Mouse (Mus musculus) lung, embryonic 15.5 days (tissue): Measurements from ENCODE around the gene Dhrs3. TPM values are rescaled to one million over a fixed set of nuclear protein-coding genes. Genes with fewer than 3 reads are reported as not detected.

ENCODE experiments used
- ATAC-seq: fragments of 200-750 bp; cut with Nextera tagmentation; 2 replicates; pipeline ENCODE4 v1.8.0; 2017; ENCODE audit warnings: moderate number of reproducible peaks, borderline replicate concordance; ENCODE audit not compliant: low FRiP score, low TSS enrichment; ENCODE audit errors: extremely low read depth
- H3K27ac ChIP-seq: fragments of 300-500 bp; sonication (generic); 2 replicates; pipeline ENCODE4 v1.5.1; 2015; ENCODE audit warnings: moderate library complexity, mild to moderate bottlenecking, inconsistent platforms
- H3K27me3 ChIP-seq: fragments of 300-500 bp; sonication (generic); 2 replicates; pipeline ENCODE4 v1.6.1; 2015; ENCODE audit warnings: inconsistent platforms
- H3K36me3 ChIP-seq: fragments of 300-500 bp; sonication (generic); 2 replicates; pipeline ENCODE4 v1.6.1; 2015; ENCODE audit warnings: inconsistent platforms
- H3K4me1 ChIP-seq: fragments of 300-500 bp; sonication (generic); 2 replicates; pipeline ENCODE4 v1.6.1; 2015; ENCODE audit warnings: inconsistent platforms
- H3K4me2 ChIP-seq: fragments of 300-500 bp; sonication (generic); 2 replicates; pipeline ENCODE4 v1.6.1; 2015; ENCODE audit warnings: inconsistent platforms, mild to moderate bottlenecking, moderate library complexity
- H3K4me3 ChIP-seq: fragments of 300-500 bp; sonication (generic); 2 replicates; pipeline ENCODE4 v1.5.1; 2015; ENCODE audit warnings: mild to moderate bottlenecking, inconsistent platforms
- H3K9ac ChIP-seq: fragments of 300-500 bp; sonication (generic); 2 replicates; pipeline ENCODE4 v1.6.1; 2015; ENCODE audit warnings: inconsistent platforms
- H3K9me3 ChIP-seq: fragments of 300-500 bp; sonication (generic); 2 replicates; pipeline ENCODE4 v1.6.1; 2016; ENCODE audit warnings: inconsistent platforms
- WGBS: fragments of 180-500 bp; shearing (Covaris S2); methylation state at CpG from one replicate; pipeline ENCODE4 v1.1.7; 2015; 5-methylcytosine and 5-hydroxymethylcytosine counted together
- polyA plus RNA-seq: library from polyadenylated mRNA; unstranded; fragments of >200 nt; fragmentation: Nextera tagmentation; extraction: Ambion mirVana; gene quantifications from 2 replicates; pipeline ENCODE4 v1.2.1, GENCODE M21; 2015

The Dhrs3 gene
- polyA plus RNA-seq, 1 experiment from 2014 or later: 53.0 TPM

GRCm38 (mm10) chr4:144961232-144961631, 68.6 kb downstream of the Dhrs3 start:
- no peaks in the 10 kb centered on the region for H3K9me3 ChIP-seq
- H3K4me1 ChIP-seq: peaks cover 14% of the 10 kb centered on the region; the same call in 1 of the 2 replicates
- no peak overlapping the region for H3K9ac ChIP-seq
- H3K4me3 ChIP-seq: no peak overlapping the region
- H3K36me3 ChIP-seq: no peaks in the 10 kb centered on the region
- no peak overlapping the region for H3K27ac ChIP-seq
- WGBS: 82% methylated on average over 4 of the region's 4 CpGs
- H3K27me3 ChIP-seq: no peaks in the 10 kb centered on the region
- H3K4me2 ChIP-seq: no peak overlapping the region
- ATAC-seq: no peak

GRCm38 (mm10) chr4:144961696-144962095, 69.1 kb downstream of the Dhrs3 start:
- Histone ChIP-seq H3K27ac (no peak overlapping the region), H3K4me1 (peaks cover 14% of the 10 kb centered on the region; the same call in 1 of the 2 replicates), H3K4me2 (no peak overlapping the region), H3K9ac (no peak overlapping the region), H3K4me3 (no peak overlapping the region), H3K27me3 (no peaks in the 10 kb centered on the region), H3K9me3 (no peaks in the 10 kb centered on the region), H3K36me3 (no peaks in the 10 kb centered on the region)
- 73% methylated on average over 3 of the region's 3 CpGs for WGBS
- no peak for ATAC-seq

GRCm38 (mm10) chr4:144965255-144965654, 72.6 kb downstream of the Dhrs3 start:
- WGBS: 49% methylated on average over 2 of the region's 2 CpGs
- Histone ChIP-seq H3K27me3 (no peaks in the 10 kb centered on the region), H3K27ac (no peak overlapping the region), H3K4me3 (no peak overlapping the region), H3K9me3 (no peaks in the 10 kb centered on the region), H3K4me1 (peaks cover 16% of the 10 kb centered on the region; the same call in 1 of the 2 replicates), H3K4me2 (no peak overlapping the region), H3K36me3 (no peaks in the 10 kb centered on the region), H3K9ac (no peak overlapping the region)
- ATAC-seq: no peak

DNA sequence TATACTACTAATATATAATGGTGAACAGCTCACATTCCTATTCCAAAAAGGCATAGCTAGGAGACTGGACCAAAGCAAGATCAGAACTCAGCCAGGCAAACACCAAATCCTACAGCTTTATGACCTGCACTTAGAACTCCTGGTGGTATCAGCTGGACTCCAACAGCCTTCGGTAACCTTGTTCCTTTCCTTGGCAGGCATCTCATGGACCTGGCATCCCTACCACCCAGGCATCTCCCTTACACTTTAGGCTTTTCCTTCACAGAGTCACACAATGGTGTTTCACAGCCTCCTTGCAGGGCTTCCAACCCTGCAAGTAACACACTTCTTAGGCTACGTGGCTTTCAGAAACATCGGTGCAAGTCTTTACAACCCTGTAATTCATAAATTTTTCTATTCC, 75.7 kb downstream of the Dhrs3 start:
- 87% methylated on average over 3 of the region's 3 CpGs for WGBS
- ATAC-seq: no peak
- no peaks in the 10 kb centered on the region for H3K36me3 ChIP-seq

DNA sequence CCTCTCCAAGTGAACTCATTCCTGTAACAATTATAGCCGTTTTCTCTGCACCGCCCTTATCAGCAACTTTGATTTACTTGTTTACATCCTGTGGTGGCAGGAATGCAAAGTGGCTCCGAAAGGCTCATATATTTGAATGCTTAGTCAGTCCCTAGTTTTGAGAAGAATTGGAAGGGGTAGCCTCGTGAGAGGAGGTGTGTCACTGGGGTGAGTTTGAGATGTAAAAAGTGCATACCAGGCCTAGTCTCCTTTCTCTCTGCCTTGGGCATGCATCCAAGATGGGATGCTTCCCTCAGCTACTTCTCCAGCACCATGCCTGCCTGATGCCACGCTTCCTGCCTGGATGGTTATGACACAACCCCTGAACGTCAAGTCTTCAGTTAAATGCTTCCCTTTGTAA, 76.4 kb downstream of the Dhrs3 start:
- Histone ChIP-seq H3K4me1 (0 out of 2 replicates have a peak, but pooled peaks cover 10% of the 10 kb centered on the region), H3K9me3 (no peaks in the 10 kb centered on the region), H3K4me2 (no peak overlapping the region), H3K27ac (no peak overlapping the region), H3K27me3 (no peaks in the 10 kb centered on the region), H3K36me3 (no peaks in the 10 kb centered on the region), H3K9ac (no peak overlapping the region), H3K4me3 (no peak overlapping the region)
- ATAC-seq: no peak
- 27% methylated on average over 6 of the region's 6 CpGs for WGBS

More for the DNA sequence above, 75.7 kb downstream of the Dhrs3 start:
- Histone ChIP-seq H3K4me2 (no peak overlapping the region), H3K27ac (no peak overlapping the region), H3K27me3 (no peaks in the 10 kb centered on the region), H3K4me3 (no peak overlapping the region), H3K9ac (no peak overlapping the region), H3K4me1 (0 out of 2 replicates have a peak, but pooled peaks cover 11% of the 10 kb centered on the region), H3K9me3 (no peaks in the 10 kb centered on the region)

DNA sequence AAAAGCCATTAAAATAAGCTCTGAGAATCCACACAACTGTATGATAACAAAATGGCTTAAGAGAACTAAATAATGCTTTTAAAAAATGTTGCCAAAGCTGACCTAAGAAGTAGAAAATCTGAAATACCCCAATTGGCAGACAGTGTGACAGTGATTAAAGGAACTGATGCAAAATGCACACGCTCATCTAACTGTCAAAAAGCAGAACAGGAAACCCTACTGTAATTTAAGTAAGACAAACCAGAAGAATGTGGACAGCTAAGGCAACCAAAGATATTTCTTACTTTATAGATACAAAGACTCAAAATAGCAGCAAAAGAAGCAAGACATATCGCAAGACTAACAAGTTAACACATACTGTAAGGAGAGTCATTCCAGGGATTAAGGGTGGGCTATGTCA, 78.4 kb downstream of the Dhrs3 start:
- Histone ChIP-seq H3K4me3 (no peak overlapping the region), H3K4me1 (0 out of 2 replicates have a peak, but pooled peaks cover 8% of the 10 kb centered on the region), H3K27ac (no peak overlapping the region), H3K4me2 (no peak overlapping the region), H3K36me3 (no peaks in the 10 kb centered on the region), H3K9me3 (no peaks in the 10 kb centered on the region), H3K9ac (no peak overlapping the region), H3K27me3 (no peaks in the 10 kb centered on the region)
- 93% methylated on average over 2 of the region's 2 CpGs for WGBS
- no peak for ATAC-seq

GRCm38 (mm10) chr4:144972948-144973720, 80.5 kb downstream of the Dhrs3 start:
- H3K9me3 ChIP-seq: no peaks in the 10 kb centered on the region
- H3K27ac ChIP-seq: no peak overlapping the region
- H3K4me3 ChIP-seq: no peak overlapping the region
- H3K4me2 ChIP-seq: no peak overlapping the region
- no peaks in the 10 kb centered on the region for H3K36me3 ChIP-seq
- no peak for ATAC-seq
- no peak overlapping the region for H3K9ac ChIP-seq
- H3K4me1 ChIP-seq: 0 out of 2 replicates have a peak, but pooled peaks cover 10% of the 10 kb centered on the region
- WGBS: 85% methylated on average over 6 of the region's 6 CpGs
- H3K27me3 ChIP-seq: no peaks in the 10 kb centered on the region

GRCm38 (mm10) chr4:144974458-144974857, 81.8 kb downstream of the Dhrs3 start:
- no peaks in the 10 kb centered on the region for H3K36me3 ChIP-seq

DNA sequence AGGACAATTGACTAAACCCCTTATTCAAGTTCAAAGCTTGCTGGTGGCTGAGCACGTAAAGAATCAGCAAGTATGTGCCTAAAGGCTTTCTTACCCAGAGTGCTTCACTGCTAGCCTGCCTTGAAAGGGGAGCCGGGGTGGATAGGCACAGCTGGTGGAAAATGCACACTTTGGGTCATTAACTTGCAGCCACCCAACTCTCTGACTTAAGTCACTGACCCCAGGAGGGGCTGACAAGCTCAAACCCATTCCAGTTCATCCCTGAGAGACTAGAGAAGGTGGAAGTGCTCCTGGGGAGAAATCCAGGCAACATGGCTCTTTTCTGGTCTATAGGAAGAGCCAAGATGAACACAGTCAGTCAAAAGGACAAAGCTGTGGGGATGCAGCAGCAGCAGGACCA, 82.9 kb downstream of the Dhrs3 start:
- no peak overlapping the region for H3K27ac ChIP-seq

More at GRCm38 (mm10) chr4:144974458-144974857, 81.8 kb downstream of the Dhrs3 start:
- H3K9me3 ChIP-seq: no peaks in the 10 kb centered on the region
- no peaks in the 10 kb centered on the region for H3K27me3 ChIP-seq
- H3K4me1 ChIP-seq: 0 out of 2 replicates have a peak, but pooled peaks cover 6% of the 10 kb centered on the region
- no peak overlapping the region for H3K9ac ChIP-seq
- no peak for ATAC-seq
- WGBS: 75% methylated on average over 3 of the region's 3 CpGs
- H3K4me3 ChIP-seq: no peak overlapping the region
- H3K27ac ChIP-seq: no peak overlapping the region
- H3K4me2 ChIP-seq: no peak overlapping the region

DNA sequence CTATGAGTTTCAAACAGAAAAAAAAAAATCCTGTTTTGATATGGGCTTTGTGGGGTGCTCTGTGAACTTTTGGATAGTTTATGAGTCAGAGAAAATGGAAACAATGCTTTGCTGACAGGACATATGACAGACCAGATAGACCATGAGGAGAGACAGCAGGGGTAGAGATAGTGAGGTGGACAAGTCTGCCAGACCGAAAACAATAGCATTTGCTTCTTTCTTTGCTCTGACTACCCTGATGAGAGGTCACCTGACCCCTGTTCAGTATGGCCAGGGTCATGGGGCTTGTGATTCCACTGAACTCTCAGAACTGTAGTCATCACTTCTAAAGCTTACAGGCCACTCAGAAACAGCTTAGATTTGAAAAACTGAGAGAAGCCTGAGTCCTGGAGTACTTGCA, 84.4 kb downstream of the Dhrs3 start:
- Histone ChIP-seq H3K4me2 (no peak overlapping the region), H3K36me3 (no peaks in the 10 kb centered on the region), H3K27ac (no peak overlapping the region), H3K9me3 (no peaks in the 10 kb centered on the region), H3K27me3 (no peaks in the 10 kb centered on the region), H3K4me1 (0 out of 2 replicates have a peak, but pooled peaks cover 7% of the 10 kb centered on the region), H3K4me3 (no peak overlapping the region), H3K9ac (no peak overlapping the region)
- ATAC-seq: no peak
- WGBS: 71% methylated on average over 1 of the region's 1 CpGs

More for the DNA sequence above, 82.9 kb downstream of the Dhrs3 start:
- Histone ChIP-seq H3K4me2 (no peak overlapping the region), H3K27me3 (no peaks in the 10 kb centered on the region), H3K4me3 (no peak overlapping the region), H3K9me3 (no peaks in the 10 kb centered on the region), H3K4me1 (0 out of 2 replicates have a peak, but pooled peaks cover 5% of the 10 kb centered on the region), H3K9ac (no peak overlapping the region), H3K36me3 (no peaks in the 10 kb centered on the region)
- ATAC-seq: no peak
- 71% methylated on average over 2 of the region's 2 CpGs for WGBS
